Mouse (Mus musculus) embryonic facial prominence, embryonic 11.5 days (tissue): ENCODE measurements at regions not wholly inside any gene's neighbourhood (a gene's known extent, or its start where the extent isn't known, plus 50 kb on each side); places are given as distances from the start of the nearest gene placed in this dataset.

Source experiments
- ATAC-seq: fragments of 200-750 bp; cut with Nextera tagmentation; replicated peaks from 2 replicates; pipeline ENCODE4 v1.8.0; 2017; ENCODE audit warnings: low read depth; ENCODE audit not compliant: insufficient number of reproducible peaks, low FRiP score, low TSS enrichment
- DNase-seq: peaks from one replicate; pipeline ENCODE4 v3.0.0-alpha.2; 2015; ENCODE audit warnings: low spot score
- H3K27ac ChIP-seq: fragments of 300-500 bp; sonication (generic); replicated peaks from 2 replicates; pipeline ENCODE4 v1.5.1; 2014; ENCODE audit warnings: mild to moderate bottlenecking, low read depth, low read length, control low read depth
- H3K27me3 ChIP-seq: fragments of 300-500 bp; sonication (generic); 2 replicates; pipeline ENCODE4 v1.6.1; 2014; ENCODE audit warnings: mild to moderate bottlenecking, low read length, moderate library complexity, mixed read lengths; ENCODE audit not compliant: control insufficient read depth, insufficient read depth
- H3K36me3 ChIP-seq: fragments of 300-500 bp; sonication (generic); replicated peaks from 2 replicates; pipeline ENCODE4 v1.6.1; 2014; ENCODE audit warnings: low read depth, mild to moderate bottlenecking, low read length, moderate library complexity, mixed read lengths; ENCODE audit not compliant: control insufficient read depth, insufficient read depth
- H3K4me1 ChIP-seq: fragments of 300-500 bp; sonication (generic); 2 replicates; pipeline ENCODE4 v1.6.1; 2014; ENCODE audit warnings: low read length, mixed read lengths; ENCODE audit not compliant: control insufficient read depth, insufficient read depth
- H3K4me2 ChIP-seq: fragments of 300-500 bp; sonication (generic); 2 replicates; pipeline ENCODE4 v1.6.1; 2014; ENCODE audit warnings: low read depth, mild to moderate bottlenecking, control low read depth, low read length, moderate library complexity
- H3K4me3 ChIP-seq: fragments of 300-500 bp; sonication (generic); 2 replicates; pipeline ENCODE4 v1.5.1; 2014; ENCODE audit warnings: low read depth, low read length, control low read depth
- H3K9ac ChIP-seq: fragments of 300-500 bp; sonication (generic); replicated peaks from 2 replicates; pipeline ENCODE4 v1.6.1; 2014; ENCODE audit warnings: mild to moderate bottlenecking, control low read depth, low read length
- H3K9me3 ChIP-seq: fragments of 300-500 bp; sonication (generic); replicated peaks from 2 replicates; pipeline ENCODE4 v1.6.1; 2016; ENCODE audit warnings: mild to moderate bottlenecking, low read length, inconsistent platforms, mixed read lengths; ENCODE audit not compliant: control insufficient read depth
- WGBS: fragments of 180-500 bp; shearing (Covaris S2); extraction: QIAGEN DNeasy Blood & Tissue Kit; methylation state at CpG from one replicate; pipeline ENCODE4 v1.1.7; 2014; 5-methylcytosine and 5-hydroxymethylcytosine counted together

- DNase-seq, result no peak
- H3K4me2 ChIP-seq, result no peak overlapping the region
- H3K4me3 ChIP-seq, result no peak overlapping the region
- H3K4me1 ChIP-seq, result no peaks in the 10 kb centered on the region
- WGBS, result 88% methylated on average over 9 of the region's 9 CpGs
- no peak for ATAC-seq
- H3K36me3 ChIP-seq, result no peaks in the 10 kb centered on the region
- no peak overlapping the region for H3K27ac ChIP-seq
- H3K27me3 ChIP-seq, result no peaks in the 10 kb centered on the region
- no peak overlapping the region for H3K9ac ChIP-seq
- no peaks in the 10 kb centered on the region for H3K9me3 ChIP-seq
Measured at GRCm38 (mm10) chr14:25074022-25074800, 384.8 kb upstream of the Zmiz1 start.

GRCm38 (mm10) chr14:25074891-25075290 lies 384.1 kb upstream of the Zmiz1 start:
- no peak overlapping the region for H3K9ac ChIP-seq
- no peaks in the 10 kb centered on the region for H3K9me3 ChIP-seq
- H3K27ac ChIP-seq, result no peak overlapping the region
- DNase-seq (no peak), ATAC-seq (no peak)
- H3K4me1 ChIP-seq, result no peaks in the 10 kb centered on the region
- no peak overlapping the region for H3K4me3 ChIP-seq
- H3K27me3 ChIP-seq, result no peaks in the 10 kb centered on the region
- WGBS, result 87% methylated on average over 5 of the region's 5 CpGs
- H3K4me2 ChIP-seq, result no peak overlapping the region
- no peaks in the 10 kb centered on the region for H3K36me3 ChIP-seq

- Histone ChIP-seq H3K4me1 (no peaks in the 10 kb centered on the region), H3K9ac (no peak overlapping the region), H3K27ac (no peak overlapping the region), H3K27me3 (no peaks in the 10 kb centered on the region), H3K4me2 (no peak overlapping the region), H3K36me3 (no peaks in the 10 kb centered on the region), H3K4me3 (no peak overlapping the region), H3K9me3 (no peaks in the 10 kb centered on the region)
- ATAC-seq, result no peak
- no peak for DNase-seq
- WGBS, result 88% methylated on average over 3 of the region's 3 CpGs
Measured at GRCm38 (mm10) chr14:25080431-25080830, 378.6 kb upstream of the Zmiz1 start.

- WGBS, result 86% methylated on average over 4 of the region's 4 CpGs
- ATAC-seq, result no peak
- Histone ChIP-seq H3K9ac (no peak overlapping the region), H3K27ac (no peak overlapping the region), H3K36me3 (no peaks in the 10 kb centered on the region), H3K4me1 (no peaks in the 10 kb centered on the region), H3K27me3 (no peaks in the 10 kb centered on the region), H3K4me2 (no peak overlapping the region), H3K9me3 (no peaks in the 10 kb centered on the region), H3K4me3 (no peak overlapping the region)
- no peak for DNase-seq
Measured at GRCm38 (mm10) chr14:25083847-25084246, 375.1 kb upstream of the Zmiz1 start.

GRCm38 (mm10) chr14:25096786-25097185 lies 362.2 kb upstream of the Zmiz1 start:
- no peak overlapping the region for H3K4me2 ChIP-seq
- 88% methylated on average over 3 of the region's 3 CpGs for WGBS

GRCm38 (mm10) chr14:25105391-25105790 lies 353.6 kb upstream of the Zmiz1 start:
- Histone ChIP-seq H3K9ac (no peak overlapping the region), H3K4me2 (no peak overlapping the region), H3K4me1 (peaks cover 7% of the 10 kb centered on the region), H3K27me3 (no peaks in the 10 kb centered on the region), H3K27ac (peak overlapping the region; percentile 56; the same call in 1 of the 2 replicates), H3K4me3 (no peak overlapping the region), H3K9me3 (no peaks in the 10 kb centered on the region), H3K36me3 (no peaks in the 10 kb centered on the region)
- ATAC-seq, result no peak
- WGBS, result 52% methylated on average over 10 of the region's 10 CpGs
- peak; percentile 73 for DNase-seq

More at GRCm38 (mm10) chr14:25096786-25097185, 362.2 kb upstream of the Zmiz1 start:
- Histone ChIP-seq H3K4me3 (no peak overlapping the region), H3K36me3 (no peaks in the 10 kb centered on the region), H3K9ac (no peak overlapping the region), H3K9me3 (no peaks in the 10 kb centered on the region; the same call in 1 of the 2 replicates), H3K27ac (no peak overlapping the region), H3K27me3 (no peaks in the 10 kb centered on the region; the same call in 1 of the 2 replicates), H3K4me1 (no peaks in the 10 kb centered on the region)
- no peak for DNase-seq
- ATAC-seq, result no peak

GRCm38 (mm10) chr14:25106451-25106850 lies 352.5 kb upstream of the Zmiz1 start:
- Histone ChIP-seq H3K9me3 (no peaks in the 10 kb centered on the region), H3K27ac (no peak overlapping the region)

GRCm38 (mm10) chr14:25108101-25108652 lies 350.8 kb upstream of the Zmiz1 start:
- H3K9ac ChIP-seq, result peak overlapping the region; percentile 52
- no peaks in the 10 kb centered on the region for H3K36me3 ChIP-seq
- no peaks in the 10 kb centered on the region for H3K27me3 ChIP-seq
- H3K4me1 ChIP-seq, result peaks cover 7% of the 10 kb centered on the region
- ATAC-seq (peak; percentile 41), DNase-seq (peak; percentile 59)
- H3K4me3 ChIP-seq, result no peak overlapping the region
- no peaks in the 10 kb centered on the region for H3K9me3 ChIP-seq
- peak overlapping the region; percentile 88 for H3K27ac ChIP-seq
- 19% methylated on average over 17 of the region's 17 CpGs for WGBS
- H3K4me2 ChIP-seq, result peak overlapping the region; percentile 23; the same call in 1 of the 2 replicates

More at GRCm38 (mm10) chr14:25106451-25106850, 352.5 kb upstream of the Zmiz1 start:
- Histone ChIP-seq H3K4me1 (peaks cover 7% of the 10 kb centered on the region), H3K9ac (no peak overlapping the region), H3K4me3 (no peak overlapping the region), H3K36me3 (no peaks in the 10 kb centered on the region), H3K4me2 (no peak overlapping the region), H3K27me3 (no peaks in the 10 kb centered on the region)
- DNase-seq (no peak), ATAC-seq (no peak)
- 100% methylated on average over 2 of the region's 2 CpGs for WGBS
